Mouse (Mus musculus) gastrocnemius, postnatal 10 days (tissue): ENCODE measurements around the gene Sod2. TPM values are rescaled to one million over a fixed set of nuclear protein-coding genes. Genes with fewer than 3 reads are reported as not detected.
"Not testable (repeated sequence)": the region's sequence is repeated elsewhere in the genome, so short reads cannot be mapped to it uniquely, and the experiment has no call there.

Source experiments
- DNase-seq: peaks from one replicate; pipeline ENCODE4 v3.0.0; 2021; ENCODE audit warnings: mixed read lengths
- long read RNA-seq, 2 experiments: library from polyadenylated mRNA; stranded (forward); transcript quantifications; one replicate each; pipeline ENCODE4 v2.0.0; 2021
- total RNA-seq, 2 experiments: library from RNA; stranded (reverse); gene quantifications; 2 replicates each; pipeline ENCODE4 v1.2.3; 2021

Sod2 gene
- total RNA-seq = 100 to 1,000 TPM; 245 to 294 TPM
- long read RNA-seq, experiment 1, full-length matches to known transcripts = 178 of 195 reads
- long read RNA-seq, experiment 1, partial matches to known transcripts = 10 of 195 reads
- long read RNA-seq, experiment 1, other reads (novel, unspliced or antisense) = 7 of 195 reads
- long read RNA-seq, experiment 2, full-length matches to known transcripts = 231 of 247 reads
- long read RNA-seq, experiment 2, partial matches to known transcripts = 0 of 247 reads
- long read RNA-seq, experiment 2, other reads (novel, unspliced or antisense) = 16 of 247 reads

DNA sequence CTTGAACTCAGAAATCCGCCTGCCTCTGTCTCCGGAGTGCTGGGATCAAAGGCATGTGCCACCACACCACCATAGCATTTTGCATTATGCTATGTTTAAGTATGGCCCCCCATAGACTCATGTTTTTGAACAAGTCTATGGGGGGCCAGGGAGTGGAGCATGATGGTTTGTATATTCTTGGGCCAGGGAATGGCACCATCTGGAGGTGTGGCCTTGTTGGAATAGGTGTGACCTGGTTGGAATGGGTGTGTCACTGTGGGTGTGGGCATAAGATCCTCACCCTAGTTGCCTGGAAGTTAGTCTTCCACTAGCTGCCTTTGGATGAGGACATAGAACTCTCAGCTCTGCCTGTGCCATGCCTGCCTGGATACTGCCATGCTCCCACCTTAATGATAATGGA, at the start of gene Sod2:
Sod2 (plus strand) TSS at position 301 of the 400 bp plus-strand sequence.
- DNase-seq = not testable (repeated sequence)

DNA sequence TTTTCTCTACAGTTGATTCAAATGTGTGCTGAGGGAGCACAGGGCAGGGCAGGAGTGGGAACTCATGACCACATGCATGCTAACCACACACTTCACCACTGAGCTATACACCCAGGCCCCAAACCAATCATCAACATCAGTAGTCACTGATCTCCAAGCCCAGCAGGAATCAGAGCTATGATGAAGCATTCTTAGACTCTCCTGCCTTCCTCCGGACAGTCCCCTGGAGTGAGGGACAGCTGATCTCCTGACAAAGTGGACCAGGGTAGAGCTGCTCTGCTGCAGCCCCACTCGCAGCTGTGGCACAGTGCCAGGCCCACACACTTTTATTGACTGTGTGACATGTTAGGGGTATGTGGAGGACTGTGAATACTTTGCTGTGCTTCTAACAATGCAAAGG, 47.3 kb upstream of the Sod2 start:
- DNase-seq = not testable (repeated sequence)

DNA sequence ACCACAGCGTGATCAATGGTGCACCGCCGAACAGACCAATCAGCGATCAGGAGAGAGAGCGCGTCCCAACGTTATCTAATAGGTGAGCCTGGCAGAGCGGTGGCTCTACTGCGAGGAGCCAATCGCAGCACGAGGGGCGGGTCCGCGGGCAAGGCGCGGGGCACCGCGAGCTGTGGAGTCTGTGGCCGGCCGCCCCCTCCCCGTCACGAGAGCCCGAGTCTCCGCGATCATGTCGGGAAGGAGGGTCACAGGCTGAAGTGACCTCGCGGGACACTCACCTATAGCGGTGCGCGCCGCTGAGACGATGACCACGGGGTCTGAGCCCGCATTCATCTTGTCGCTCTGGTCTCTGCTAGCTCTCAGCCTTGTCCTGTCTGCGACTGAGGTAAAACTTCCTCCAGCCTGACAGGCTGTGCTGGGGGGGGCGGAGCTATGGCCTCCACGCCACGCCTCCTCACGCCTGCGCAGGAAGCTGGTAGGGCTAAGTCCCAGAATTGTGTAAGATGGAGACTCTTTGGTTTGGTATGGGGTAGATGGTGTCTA, 46.2 kb upstream of the Sod2 start, which contains the start of gene Acat2:
Acat2 (minus strand) TSS at position 417 of the 543 bp plus-strand sequence.
- DNase-seq = peak; percentile 90

DNA sequence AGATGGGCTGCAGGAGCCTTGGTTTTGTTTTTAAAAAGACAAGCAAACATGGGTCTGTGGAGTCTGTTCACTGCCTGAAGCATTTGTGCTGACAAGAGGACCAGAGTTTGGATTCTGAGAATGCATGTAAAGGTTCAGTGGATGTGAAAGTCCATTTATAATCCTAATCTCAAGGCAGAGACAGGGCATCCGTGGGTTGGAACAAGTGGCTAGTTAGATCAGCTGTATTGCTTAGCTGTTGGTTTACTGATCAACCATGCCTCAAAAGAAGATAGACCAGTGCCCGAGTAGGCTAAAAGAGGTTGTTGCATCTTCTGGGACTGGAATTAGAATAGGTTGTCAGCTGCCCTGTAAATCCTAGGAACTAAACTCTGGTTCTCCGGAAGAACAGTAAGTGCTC, 43.2 kb upstream of the Sod2 start:
- no peak for DNase-seq

DNA sequence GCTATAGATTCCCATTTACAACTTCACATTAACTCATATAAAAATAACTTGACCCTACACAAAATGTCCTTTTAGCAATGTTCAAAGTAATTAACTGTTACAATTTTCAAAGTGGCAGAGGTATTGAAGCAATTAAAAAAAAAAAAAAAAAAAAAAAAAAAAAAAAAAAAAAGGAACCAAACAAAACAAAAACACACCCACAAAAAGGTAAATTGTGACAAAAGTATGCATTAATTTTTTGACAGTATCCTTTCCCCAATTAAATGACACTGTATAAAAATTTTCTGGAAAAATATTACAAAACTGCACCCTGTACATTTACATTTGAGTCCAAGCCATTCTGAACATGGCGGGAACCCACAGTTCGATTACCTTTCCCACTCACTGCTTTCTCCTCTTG, 39.5 kb upstream of the Sod2 start:
- DNase-seq = no peak

DNA sequence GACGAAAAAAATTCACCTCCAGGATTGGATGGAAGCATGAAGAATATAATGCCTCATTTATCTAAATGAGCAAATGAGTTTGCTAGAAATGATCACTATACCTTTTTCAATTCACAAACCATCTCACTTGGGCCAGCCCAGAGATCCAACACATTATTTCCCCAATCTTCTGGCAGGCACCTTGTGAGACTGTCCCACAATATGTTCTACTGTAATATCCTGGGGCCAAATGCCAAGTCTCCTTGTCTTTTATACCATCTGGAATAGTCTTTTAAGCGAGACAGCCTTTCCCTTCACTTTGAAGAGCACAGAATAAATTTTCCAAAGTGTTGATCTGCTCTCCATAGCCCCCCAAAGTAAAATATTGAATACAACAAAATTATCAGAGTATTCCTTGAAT, 32.8 kb upstream of the Sod2 start:
- DNase-seq = no peak

DNA sequence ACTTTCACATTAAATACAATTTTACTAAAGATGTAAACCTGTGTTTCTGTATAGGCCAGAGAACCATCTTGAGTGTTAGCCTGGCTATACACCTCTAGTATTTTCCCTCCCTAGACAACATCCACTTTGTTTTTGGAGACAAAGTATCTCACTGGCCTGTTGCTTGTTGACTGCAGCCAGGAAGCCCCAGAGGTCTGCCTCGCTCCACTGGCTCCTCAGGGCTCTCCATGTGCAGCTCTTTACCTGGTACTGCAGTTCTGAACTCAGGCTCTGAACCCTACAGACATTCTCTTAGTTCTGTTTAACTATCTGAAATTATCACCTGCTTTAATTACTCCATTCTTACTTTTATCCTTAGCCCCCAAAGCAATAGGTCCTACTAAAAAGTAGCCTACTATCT, 28.1 kb upstream of the Sod2 start:
- no peak for DNase-seq

DNA sequence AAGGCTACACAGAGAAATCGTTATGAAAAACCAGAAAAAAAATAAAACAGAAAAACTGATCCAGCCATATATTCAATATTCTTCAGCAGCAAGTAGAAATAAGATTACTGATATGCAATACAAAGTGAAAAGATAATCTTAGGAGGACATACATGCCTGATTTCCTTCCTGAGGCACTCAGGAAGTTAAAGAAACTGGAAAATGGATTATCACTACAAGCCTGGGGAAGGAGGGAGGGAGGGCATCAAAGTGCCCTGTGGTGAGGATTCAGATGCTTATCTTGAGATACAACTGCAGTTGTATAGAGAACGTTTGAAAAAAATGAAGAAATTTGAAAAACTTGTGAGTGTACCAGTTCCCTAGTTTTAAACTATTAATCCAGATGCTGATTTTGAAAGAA, 22.7 kb upstream of the Sod2 start:
- DNase-seq = no peak

DNA sequence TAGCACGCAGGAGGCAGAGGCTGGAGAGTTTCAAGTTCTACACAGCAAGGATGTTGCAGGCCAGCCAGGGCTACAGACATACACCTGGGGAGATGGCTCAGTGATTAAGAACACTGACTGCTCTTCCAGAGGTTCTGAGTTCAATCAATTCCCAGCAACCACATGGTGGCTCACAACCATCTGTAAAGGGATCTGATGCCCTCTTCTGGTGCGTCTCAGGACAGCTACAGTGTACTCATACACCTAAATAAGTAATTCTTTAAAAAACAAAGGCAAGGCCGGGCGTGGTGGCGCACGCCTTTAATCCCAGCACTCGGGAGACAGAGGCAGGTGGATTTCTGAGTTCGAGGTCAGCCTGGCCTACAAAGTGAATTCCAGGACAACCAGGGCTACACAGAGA, 18.6 kb upstream of the Sod2 start:
- DNase-seq = not testable (repeated sequence)

DNA sequence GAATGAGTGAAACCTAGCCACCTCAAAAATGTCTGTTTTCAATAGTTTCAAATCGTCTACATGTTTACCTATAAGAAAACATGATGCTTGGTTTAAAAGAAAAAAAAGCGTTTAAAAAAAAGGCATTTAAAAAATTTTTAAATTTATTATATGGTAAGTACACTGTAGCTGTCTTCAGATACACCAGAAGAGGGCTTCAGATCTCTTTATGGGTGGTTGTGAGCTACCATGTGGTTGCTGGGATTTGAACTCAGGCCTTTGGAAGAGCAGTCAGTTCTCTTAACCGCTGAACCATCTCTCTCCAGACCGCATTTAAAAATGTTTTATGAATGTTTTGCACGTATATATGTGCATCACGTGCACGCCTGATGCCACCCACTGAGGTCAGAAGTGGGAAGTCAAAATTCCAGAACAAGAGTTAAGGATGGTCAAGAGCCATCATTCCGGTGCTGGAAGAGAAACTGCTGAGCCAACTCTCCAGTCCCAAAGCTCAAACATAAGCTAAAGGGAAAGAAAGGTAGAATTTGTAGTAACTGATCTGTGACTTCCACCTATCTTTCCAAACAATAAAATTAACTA, 16.0 kb upstream of the Sod2 start:
- no peak for DNase-seq

DNA sequence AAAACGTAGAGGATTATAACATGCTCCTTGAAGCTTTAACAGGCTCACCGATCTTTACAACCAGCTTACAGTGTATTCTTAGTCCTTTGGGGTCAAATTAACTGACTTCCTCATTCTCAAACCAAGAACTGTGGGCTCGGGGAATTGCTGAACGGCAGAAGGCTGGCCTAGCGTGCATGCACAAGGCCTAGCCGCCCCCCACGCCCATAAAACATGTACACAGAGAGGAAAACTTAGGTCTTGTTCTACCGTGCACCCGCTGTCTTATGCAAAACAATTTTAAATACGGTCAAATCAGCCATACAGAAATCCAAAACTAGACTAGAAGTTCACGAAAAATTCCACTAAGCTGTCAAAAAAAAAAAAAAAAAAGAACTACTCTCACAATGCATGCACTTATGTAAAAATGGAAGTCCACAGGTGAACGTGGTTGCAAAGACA, 15.4 kb upstream of the Sod2 start:
- no peak for DNase-seq

DNA sequence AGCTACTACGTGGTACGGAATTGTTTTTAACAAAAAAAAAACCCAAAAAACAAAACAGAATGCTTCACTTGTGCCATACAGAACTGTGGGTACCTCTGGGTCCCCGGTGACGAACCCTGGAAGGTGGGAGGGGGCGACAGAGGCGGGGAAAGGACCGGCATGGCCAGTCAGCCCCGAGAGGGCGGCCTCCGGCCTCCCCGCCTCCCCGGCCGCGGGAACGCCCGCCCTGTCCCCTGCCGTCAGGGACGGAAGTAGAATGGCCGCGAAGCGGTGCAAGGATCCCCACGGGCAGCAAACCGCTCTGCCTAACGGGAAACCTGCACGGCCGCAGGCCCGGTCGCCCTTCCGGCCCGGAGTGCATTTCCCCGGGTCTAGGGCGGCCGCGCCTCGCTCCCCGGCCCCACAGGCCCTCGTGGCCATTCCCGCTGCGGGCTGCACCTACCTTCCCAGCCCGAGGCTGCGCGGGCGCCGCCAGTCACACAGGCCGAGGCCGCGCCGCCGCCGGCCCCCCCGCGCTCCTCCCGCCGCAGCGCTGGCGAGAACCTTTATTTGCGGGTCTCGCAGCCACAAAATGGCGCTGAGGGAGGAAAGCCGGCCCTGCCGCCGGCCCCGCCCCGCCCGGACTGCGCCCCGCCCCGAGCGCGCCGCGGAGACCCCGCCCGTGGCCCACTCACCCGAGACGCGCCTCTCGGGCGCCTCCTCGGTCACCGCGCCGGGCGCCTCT, 14.8 kb upstream of the Sod2 start:
- DNase-seq = peak; percentile 90

DNA sequence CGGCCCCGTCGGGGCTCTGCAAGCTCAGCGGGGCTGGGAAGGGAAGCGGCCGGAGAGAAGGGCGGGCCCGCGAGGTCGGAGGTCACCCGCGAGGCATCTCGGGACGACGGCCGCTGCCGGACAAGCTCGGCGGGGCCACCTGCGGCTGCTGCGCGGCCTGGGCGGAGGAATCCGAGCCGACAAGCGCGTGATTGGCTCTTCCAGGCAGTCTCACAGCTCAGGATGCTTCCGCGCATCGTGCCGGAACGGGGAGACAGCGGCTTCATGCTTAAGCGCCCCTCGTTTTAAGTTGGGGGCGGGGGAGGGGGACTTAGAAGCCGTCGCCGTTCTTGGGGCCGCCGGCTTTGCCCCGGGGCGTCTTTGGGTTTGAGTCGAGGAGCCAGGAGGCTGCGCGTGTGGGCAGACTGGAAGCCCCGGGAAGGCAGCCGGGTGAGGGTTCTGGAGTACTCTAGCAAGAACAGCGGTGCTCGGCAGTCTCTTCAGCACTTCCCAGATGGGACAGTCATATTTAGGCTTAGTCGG, 14.1 kb upstream of the Sod2 start:
- peak; percentile 94 for DNase-seq

DNA sequence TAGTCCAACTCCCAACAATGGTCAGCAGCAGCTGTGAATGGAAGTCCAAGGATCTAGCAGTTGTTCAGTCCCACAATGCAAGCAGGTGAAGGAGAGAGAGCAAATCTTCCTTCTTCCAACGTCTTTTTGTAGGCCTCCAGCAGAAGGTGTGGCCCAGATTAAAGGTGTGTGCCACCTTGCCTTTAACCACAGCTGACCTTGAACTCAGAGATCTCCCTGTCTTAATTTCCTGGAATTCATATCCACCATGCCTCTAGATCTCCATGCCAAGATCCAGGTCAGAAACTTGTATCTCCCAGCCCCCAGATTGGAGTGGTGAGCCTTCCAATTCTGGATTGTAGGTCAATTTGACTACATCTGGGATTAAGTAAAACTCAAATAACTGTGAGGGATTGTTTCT, 12.6 kb upstream of the Sod2 start, which contains the start of gene Wtap:
Wtap (minus strand) TSS at position 101 of the 400 bp plus-strand sequence.
- DNase-seq = no peak

DNA sequence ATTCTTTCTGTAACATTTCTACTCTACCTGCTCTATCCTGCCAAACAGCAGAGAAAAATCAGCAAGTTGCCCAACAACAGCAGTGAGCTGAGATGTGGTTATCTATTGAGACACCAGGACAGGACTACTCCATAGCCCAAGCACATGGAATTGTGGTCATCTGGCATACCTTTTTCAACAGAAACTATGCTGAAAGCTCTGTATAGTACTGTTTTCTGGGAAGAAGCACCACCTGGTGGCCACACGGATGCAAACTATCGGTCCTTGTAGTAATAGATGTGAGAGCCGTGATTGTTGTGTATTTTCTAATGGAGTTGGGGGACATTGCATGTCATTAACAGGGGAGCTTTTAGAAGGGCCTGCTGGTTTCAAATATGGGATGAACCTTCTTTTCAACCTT, 10.3 kb upstream of the Sod2 start:
- DNase-seq = peak; percentile 22

DNA sequence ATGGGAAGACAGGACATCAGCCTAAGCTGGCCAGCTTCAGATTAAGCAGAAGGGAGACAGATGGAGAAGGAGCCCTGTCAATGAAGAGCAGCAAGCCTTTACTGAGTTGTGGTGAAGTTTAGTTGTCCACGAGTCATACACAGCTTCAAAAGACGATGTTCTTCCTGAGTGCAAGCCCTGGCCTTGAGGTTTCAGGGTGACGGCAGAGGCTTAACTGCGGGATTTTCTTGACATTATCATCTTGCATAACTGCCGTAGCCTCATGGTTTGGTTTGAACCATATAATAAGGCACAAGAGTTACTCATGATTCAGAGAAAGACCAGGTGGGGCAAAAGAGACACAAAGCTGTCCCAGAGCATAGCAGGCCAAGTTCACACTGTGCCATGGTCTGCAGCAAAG, 8.8 kb upstream of the Sod2 start:
- no peak for DNase-seq

DNA sequence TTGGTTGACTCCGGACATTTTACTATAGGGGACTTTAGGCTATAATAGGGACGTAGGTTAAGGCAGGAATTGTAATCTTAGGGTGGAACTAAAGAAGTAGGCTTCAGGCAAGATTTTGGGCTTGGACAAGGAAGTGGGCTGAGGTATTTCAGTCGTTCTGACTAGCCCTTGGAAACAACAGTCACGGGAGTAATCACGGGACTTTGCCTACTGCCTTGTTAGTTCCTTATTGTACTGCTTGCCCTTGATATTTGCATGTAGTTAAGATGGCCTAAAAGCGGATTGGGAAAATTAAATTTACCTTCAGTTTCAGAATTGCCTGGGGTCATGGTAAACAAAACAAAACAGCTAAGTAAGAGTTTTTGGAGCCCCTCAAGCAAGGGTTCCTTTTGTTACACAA, 7.6 kb upstream of the Sod2 start:
- DNase-seq = no peak

DNA sequence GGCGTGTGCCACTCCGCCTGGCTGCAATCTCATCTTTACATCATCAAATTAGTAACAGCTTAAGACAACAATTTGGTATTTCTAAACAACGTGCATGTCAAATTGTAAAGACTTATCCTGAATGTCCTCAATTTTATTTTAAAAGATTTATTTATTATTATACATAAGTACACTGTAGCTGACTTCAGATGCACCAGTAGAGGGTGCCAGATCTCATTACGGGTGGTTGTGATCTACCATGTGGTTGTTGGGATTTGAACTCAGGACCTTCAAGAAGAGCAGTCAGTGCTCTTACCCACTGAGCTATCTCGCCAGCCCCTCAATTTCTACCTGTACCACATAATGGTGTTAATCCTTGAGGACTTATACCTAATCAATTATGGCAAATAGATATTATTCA, 4.4 kb upstream of the Sod2 start:
- DNase-seq = not testable (repeated sequence)

DNA sequence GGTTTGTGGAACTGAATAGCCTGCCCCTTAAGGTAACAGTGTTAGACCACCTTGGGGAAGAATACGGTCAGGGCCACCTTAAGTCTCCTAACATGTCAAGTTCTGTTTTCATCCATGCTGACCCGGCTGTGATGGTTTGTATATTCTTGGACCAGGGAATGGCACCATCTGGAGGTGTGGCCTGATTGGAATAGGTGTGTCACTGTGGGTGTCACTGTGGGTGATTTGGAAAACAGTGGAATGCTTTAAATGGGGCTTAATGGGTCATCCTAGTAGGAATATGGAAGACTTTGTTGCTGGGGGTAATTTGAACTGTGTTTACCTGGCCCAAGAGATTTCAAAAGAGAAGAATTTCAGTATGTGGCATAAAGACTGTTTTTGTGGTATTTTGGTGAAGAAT, 2.2 kb upstream of the Sod2 start:
- DNase-seq = not testable (repeated sequence)

DNA sequence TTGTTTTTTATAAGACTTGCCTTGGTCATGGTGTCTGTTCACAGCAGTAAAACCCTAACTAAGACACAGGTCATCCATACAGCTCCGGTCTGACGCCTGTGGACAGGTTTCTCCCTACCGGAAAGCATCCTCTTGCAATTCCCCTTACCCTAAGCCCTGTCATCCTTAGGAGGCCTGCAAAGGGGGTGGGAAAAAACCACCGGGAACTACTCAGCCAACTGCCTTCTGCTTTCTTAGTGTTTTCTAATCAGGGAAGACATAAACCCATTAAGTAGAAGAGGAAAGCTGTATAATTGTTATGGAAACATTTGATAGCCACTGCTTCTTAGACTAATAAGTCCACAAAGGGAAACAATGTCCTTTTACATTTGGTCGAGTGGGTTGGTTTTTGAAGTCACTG, 338 bp downstream of the Sod2 start:
- no peak for DNase-seq

DNA sequence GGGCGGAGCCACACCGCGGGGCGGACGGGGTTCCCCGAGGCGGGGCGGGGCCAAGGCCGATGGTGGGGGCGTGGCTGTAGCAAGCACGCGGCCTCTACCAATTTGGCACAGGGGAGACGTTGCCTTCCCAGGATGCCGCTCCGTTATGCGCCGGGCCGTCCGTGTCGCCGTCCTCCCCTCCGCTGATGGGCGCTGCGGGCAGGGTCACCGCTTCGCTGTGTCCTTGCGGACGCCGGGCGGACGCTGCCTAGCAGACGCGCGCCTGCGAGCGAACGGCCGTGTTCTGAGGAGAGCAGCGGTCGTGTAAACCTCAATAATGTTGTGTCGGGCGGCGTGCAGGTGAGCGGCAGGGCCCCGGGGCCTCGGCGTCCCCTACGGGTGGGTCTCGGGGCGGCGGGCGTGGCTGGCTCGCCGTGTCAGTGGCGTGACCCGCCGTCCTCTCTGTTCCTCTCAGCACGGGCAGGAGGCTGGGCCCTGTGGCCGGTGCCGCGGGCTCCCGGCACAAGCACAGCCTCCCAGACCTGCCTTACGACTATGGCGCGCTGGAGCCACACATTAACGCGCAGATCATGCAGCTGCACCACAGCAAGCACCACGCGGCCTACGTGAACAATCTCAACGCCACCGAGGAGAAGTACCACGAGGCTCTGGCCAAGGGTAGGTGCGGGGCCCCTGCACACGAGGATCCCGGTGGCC, 1.2 kb downstream of the Sod2 start:
- DNase-seq = peak; percentile 100

DNA sequence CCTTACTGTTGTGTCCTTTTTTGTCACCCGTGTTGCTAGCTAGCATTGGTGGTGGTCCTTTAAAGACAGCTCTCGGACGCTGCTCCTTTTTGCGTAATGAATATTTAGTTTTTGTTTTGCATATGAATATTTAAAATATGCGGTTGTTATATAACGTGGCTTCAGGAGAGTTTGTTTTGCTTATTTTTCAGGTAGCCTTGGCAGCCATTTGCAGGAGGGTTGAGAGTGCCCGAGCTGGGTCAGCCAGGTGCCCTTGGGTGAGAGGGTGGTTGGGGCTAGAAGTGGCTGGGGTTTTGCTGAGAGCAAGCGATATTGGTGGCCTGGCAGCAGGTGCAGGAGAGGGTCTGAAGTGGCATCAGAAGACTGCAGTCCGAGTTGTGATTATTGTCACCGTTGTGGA, 1.9 kb downstream of the Sod2 start:
- peak; percentile 12 for DNase-seq
